Mouse (Mus musculus) thymus, adult 2 months (tissue): ENCODE measurements around the gene Polg2. TPM values are rescaled to one million over a fixed set of nuclear protein-coding genes. Genes with fewer than 3 reads are reported as not detected.
"Not testable (repeated sequence)": the region's sequence is repeated elsewhere in the genome, so short reads cannot be mapped to it uniquely, and the experiment has no call there.

ENCODE experiments used
- DNase-seq: peaks from one replicate; pipeline ENCODE4 v3.0.0; 2021
- H3K27ac ChIP-seq: fragments of 200-500 bp; 2 replicates; pipeline ENCODE4 v1.5.1; 2012; ENCODE audit warnings: low read length, control low read depth; ENCODE audit not compliant: control insufficient read depth, insufficient read depth
- H3K27me3 ChIP-seq: fragments of 200-500 bp; 2 replicates; pipeline ENCODE4 v1.6.1; 2012; ENCODE audit warnings: mild to moderate bottlenecking, low read length, moderate library complexity, mixed read lengths; ENCODE audit not compliant: control insufficient read depth, insufficient read depth
- H3K36me3 ChIP-seq: fragments of 200-500 bp; 2 replicates; pipeline ENCODE4 v1.6.1; 2012; ENCODE audit warnings: mild to moderate bottlenecking, low read length, moderate library complexity; ENCODE audit not compliant: control insufficient read depth, insufficient read depth
- H3K4me1 ChIP-seq: fragments of 200-500 bp; replicated peaks from 2 replicates; pipeline ENCODE4 v1.6.1; 2012; ENCODE audit warnings: low read length; ENCODE audit not compliant: control insufficient read depth, insufficient read depth
- H3K4me3 ChIP-seq: fragments of 200-500 bp; 2 replicates; pipeline ENCODE4 v1.5.1; 2012; ENCODE audit warnings: mild to moderate bottlenecking, low read length, control low read depth, moderate library complexity; ENCODE audit not compliant: control insufficient read depth, insufficient read depth
- CTCF ChIP-seq: fragments of 200-500 bp; IDR thresholded peaks from 2 replicates; pipeline ENCODE4 v1.5.1; 2012; ENCODE audit warnings: mild to moderate bottlenecking, control low read depth, low read length, moderate library complexity, borderline replicate concordance; ENCODE audit not compliant: control insufficient read depth, poor library complexity, insufficient read depth; ENCODE audit errors: extremely low read depth
- POLR2A ChIP-seq: fragments of 200-500 bp; IDR thresholded peaks from 2 replicates; pipeline ENCODE4 v1.6.1; 2012; ENCODE audit warnings: mild to moderate bottlenecking, low read length, control low read depth, moderate library complexity; ENCODE audit not compliant: control insufficient read depth, poor library complexity, insufficient read depth; ENCODE audit errors: extremely low read depth
- WGBS: fragments of 180-500 bp; shearing (Covaris S2); methylation state at CpG from one replicate; pipeline ENCODE4 v1.1.7; 2018; 5-methylcytosine and 5-hydroxymethylcytosine counted together
- polyA plus RNA-seq: library from polyadenylated mRNA; depleted of rRNA; stranded (reverse); fragments of >200 nt; gene quantifications from 2 replicates; pipeline ENCODE4 v1.2.3, GENCODE M21; 2012

The Polg2 gene
- polyA plus RNA-seq, 1 experiment = 11.8 TPM

GRCm38 (mm10) chr11:106736614-106737013, 42.7 kb downstream of the Polg2 start:
- Histone ChIP-seq H3K4me1 (peaks cover 3% of the 10 kb centered on the region; the same call in 1 of the 2 replicates), H3K4me3 (no peak overlapping the region), H3K27me3 (no peaks in the 10 kb centered on the region), H3K27ac (no peak overlapping the region), H3K36me3 (peaks cover 1% of the 10 kb centered on the region; the same call in 1 of the 2 replicates)
- DNase-seq = no peak
- WGBS = 97% methylated on average over 3 of the region's 3 CpGs
- TF ChIP-seq CTCF (no peak), POLR2A (no peak)

GRCm38 (mm10) chr11:106730714-106731113, 48.6 kb downstream of the Polg2 start:
- H3K36me3 ChIP-seq = peaks cover 14% of the 10 kb centered on the region
- 97% methylated on average over 4 of the region's 4 CpGs for WGBS
- no peaks in the 10 kb centered on the region for H3K4me1 ChIP-seq
- TF ChIP-seq POLR2A (no peak), CTCF (no peak)
- H3K4me3 ChIP-seq = no peak overlapping the region
- no peak overlapping the region for H3K27ac ChIP-seq
- H3K27me3 ChIP-seq = no peaks in the 10 kb centered on the region
- no peak for DNase-seq

- Histone ChIP-seq H3K4me3 (no peak overlapping the region), H3K4me1 (no peaks in the 10 kb centered on the region), H3K36me3 (peaks cover 14% of the 10 kb centered on the region), H3K27me3 (no peaks in the 10 kb centered on the region), H3K27ac (no peak overlapping the region)
- 100% methylated on average over 1 of the region's 1 CpGs for WGBS
- no peak for DNase-seq
- TF ChIP-seq CTCF (no peak), POLR2A (no peak)
Measured at GRCm38 (mm10) chr11:106729656-106730055, 49.7 kb downstream of the Polg2 start.

GRCm38 (mm10) chr11:106728402-106729366, 50.7 kb downstream of the Polg2 start:
- H3K4me1 ChIP-seq = peaks cover 4% of the 10 kb centered on the region; the same call in 1 of the 2 replicates
- peaks cover 14% of the 10 kb centered on the region for H3K36me3 ChIP-seq
- no peak for DNase-seq
- TF ChIP-seq POLR2A (no peak), CTCF (no peak)
- no peak overlapping the region for H3K27ac ChIP-seq
- H3K4me3 ChIP-seq = no peak overlapping the region
- no peaks in the 10 kb centered on the region for H3K27me3 ChIP-seq
- 87% methylated on average over 10 of the region's 10 CpGs for WGBS

- Histone ChIP-seq H3K4me3 (no peak overlapping the region), H3K27ac (no peak overlapping the region), H3K27me3 (no peaks in the 10 kb centered on the region), H3K36me3 (peaks cover 14% of the 10 kb centered on the region), H3K4me1 (peaks cover 6% of the 10 kb centered on the region; the same call in 1 of the 2 replicates)
- DNase-seq = no peak
- no peak for TF ChIP-seq CTCF
- no peak for TF ChIP-seq POLR2A
- 93% methylated on average over 5 of the region's 5 CpGs for WGBS
Measured at GRCm38 (mm10) chr11:106727967-106728366, 51.4 kb downstream of the Polg2 start.

GRCm38 (mm10) chr11:106724916-106725235, 54.5 kb downstream of the Polg2 start:
- not testable (repeated sequence) for H3K4me1 ChIP-seq, H3K36me3 ChIP-seq, DNase-seq, H3K27me3 ChIP-seq, H3K27ac ChIP-seq, H3K4me3 ChIP-seq
- WGBS = 98% methylated on average over 9 of the region's 9 CpGs
